Mouse (Mus musculus) cerebellum, adult 2 months (tissue): Measurements from ENCODE around the gene Zswim4.

Experiments
- CTCF ChIP-seq: fragments of 200-500 bp; IDR thresholded peaks from 2 replicates; pipeline ENCODE4 v1.5.1; 2011; ENCODE audit warnings: low read depth, mild to moderate bottlenecking, control low read depth, low read length, moderate library complexity, borderline replicate concordance; ENCODE audit not compliant: insufficient read depth
- POLR2A ChIP-seq: fragments of 200-500 bp; IDR thresholded peaks from 2 replicates; pipeline ENCODE4 v1.6.1; 2011; ENCODE audit warnings: low read length, control low read depth, borderline replicate concordance; ENCODE audit not compliant: insufficient read depth

GRCm38 (mm10) chr8:84256458-84256821 is 19.6 kb upstream of the Zswim4 start:
- TF ChIP-seq CTCF: no peak
- no peak for TF ChIP-seq POLR2A
